Mouse (Mus musculus): ENCODE measurements around the gene Acaca.
A peak's percentile ranks its signal among the peaks of the same experiment; 100 is the strongest.

Gene Acaca

GRCm38 (mm10) chr11:84406733-84407132 is 277.3 kb downstream of the Acaca start:
- DNase-seq = no peak

- DNase-seq = no peak
These were observed 280.9 kb downstream of the Acaca start for GRCm38 (mm10) chr11:84410383-84410782.

GRCm38 (mm10) chr11:84410879-84411641 is 281.6 kb downstream of the Acaca start:
- DNase-seq = no peak

- no peak for DNase-seq
These were observed 282.2 kb downstream of the Acaca start for GRCm38 (mm10) chr11:84411642-84412018.

GRCm38 (mm10) chr11:84412201-84412934 is 282.9 kb downstream of the Acaca start:
- no peak for DNase-seq

GRCm38 (mm10) chr11:84413111-84413510 is 283.6 kb downstream of the Acaca start:
- no peak for DNase-seq

- DNase-seq = no peak
These were observed 291.3 kb downstream of the Acaca start for GRCm38 (mm10) chr11:84420779-84421178.

GRCm38 (mm10) chr11:84425736-84426632 is 296.5 kb downstream of the Acaca start:
- no peak for DNase-seq

GRCm38 (mm10) chr11:84426633-84426998 is 297.1 kb downstream of the Acaca start:
- no peak for DNase-seq

GRCm38 (mm10) chr11:84429581-84429980 is 300.1 kb downstream of the Acaca start:
- peak; percentile 24 for DNase-seq

GRCm38 (mm10) chr11:84430336-84430735 is 300.9 kb downstream of the Acaca start:
- DNase-seq = no peak

- DNase-seq = no peak
These were observed 305.4 kb downstream of the Acaca start for GRCm38 (mm10) chr11:84434879-84435278.

GRCm38 (mm10) chr11:84440402-84440801 is 310.9 kb downstream of the Acaca start:
- DNase-seq = no peak

GRCm38 (mm10) chr11:84442554-84443331 is 313.3 kb downstream of the Acaca start:
- DNase-seq = no peak

Measured in lung, postnatal 14 days (tissue).